10 mouse cellular contexts compared by ENCODE assay signal in the genomic region with DNA sequence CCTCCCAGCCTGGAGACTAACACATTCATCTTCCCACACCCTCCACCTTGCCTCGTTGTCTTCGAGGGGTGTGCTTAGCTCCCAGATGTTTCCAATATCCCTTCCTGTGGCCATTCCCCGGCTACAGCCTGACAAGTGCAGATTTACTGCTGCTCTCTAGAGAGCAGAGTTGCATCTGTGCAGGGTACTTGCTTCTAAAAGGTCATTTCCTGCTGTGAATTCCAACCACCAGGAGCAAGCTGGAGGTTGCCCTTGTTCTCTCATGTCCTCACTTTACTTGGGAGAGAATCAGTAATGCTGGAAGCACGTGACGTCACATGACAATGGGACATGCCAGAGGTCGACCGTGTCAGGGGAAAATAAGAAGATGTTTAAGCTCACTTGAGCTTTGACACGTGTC.
DNase-seq lines count a peak whose midpoint lies in the region; ATAC-seq and TF ChIP-seq lines count a peak whose summit lies in the region.
"Had no signal": no experiment of that assay in that cellular context is flagged by ENCODE, and none has a peak within 500 bp of the region (broad histone marks: within the 10 kb centered on the region; RNA-seq: fewer than 3 reads in every experiment).

No protein-coding gene starts in this region.

- H3K9me3 ChIP-seq in midbrain, embryonic 10.5 days (replicated peaks), result peaks cover 17% of the 10 kb centered on the region
- peaks cover 3% of the 10 kb centered on the region for H3K9me3 ChIP-seq in midbrain, embryonic 14.5 days (ENCODE audit: control insufficient read depth, low read length)
- no peaks in the 10 kb centered on the region for H3K9me3 ChIP-seq in heart, postnatal 0 days (replicated peaks; ENCODE audit: control insufficient read depth, low read length)

- H3K36me3 ChIP-seq in midbrain, embryonic 10.5 days, result peaks cover 18% of the 10 kb centered on the region
- no peaks in the 10 kb centered on the region for H3K36me3 ChIP-seq in midbrain, embryonic 14.5 days (ENCODE audit: control insufficient read depth, insufficient read depth, low read length)
- no peaks in the 10 kb centered on the region for H3K36me3 ChIP-seq in heart, postnatal 0 days (replicated peaks; ENCODE audit: control insufficient read depth, insufficient read depth, low read length)

- no peak for TF ChIP-seq EP300 in heart, postnatal 0 days (IDR thresholded peaks at IDR 0.05; ENCODE audit: low read depth)

- DNase-seq in midbrain, embryonic 10.5 days (ENCODE audit: low spot score), result no peak
- no peak for DNase-seq in midbrain, embryonic 14.5 days
- DNase-seq in heart, postnatal 0 days (ENCODE audit: low spot score), result peak; percentile 82
- DNase-seq in kidney, postnatal 25 days, result peak; percentile 69 to 74
- DNase-seq in left cerebral cortex, adult 2 months (ENCODE audit: extremely low spot score in 1 of 2, low spot score in 2 of 2), result no peak
- no peak for DNase-seq in cerebellum, adult 11 months
- no peak for DNase-seq in c-Kit-positive CD71-positive TER-119-positive erythroid progenitor cells, embryonic 14.5 days (ENCODE audit: low spot score)
- DNase-seq: lung, postnatal 4 days had no signal

- peak; percentile 62 for TF ChIP-seq CTCF in heart, postnatal 0 days (IDR thresholded peaks at IDR 0.05; ENCODE audit: low read depth)
- TF ChIP-seq CTCF in left cerebral cortex, adult 2 months (IDR thresholded peaks at IDR 0.05), result no peak; the same call in 1 of the 2 replicates

- H3K4me2 ChIP-seq in midbrain, embryonic 14.5 days (ENCODE audit: low read length), result no peak overlapping the region
- H3K4me2 ChIP-seq in heart, postnatal 0 days (ENCODE audit: low read depth, low read length), result no peak overlapping the region
- H3K4me2 ChIP-seq: embryonic facial prominence, embryonic 13.5 days had no signal

- H3K4me3 ChIP-seq in midbrain, embryonic 10.5 days, result no peak overlapping the region
- no peak overlapping the region for H3K4me3 ChIP-seq in midbrain, embryonic 14.5 days (replicated peaks; ENCODE audit: low read depth, low read length)
- no peak overlapping the region for H3K4me3 ChIP-seq in heart, postnatal 0 days (ENCODE audit: low read depth, low read length)
- no peak overlapping the region for H3K4me3 ChIP-seq in left cerebral cortex, adult 2 months
- H3K4me3 ChIP-seq: embryonic facial prominence, embryonic 13.5 days had no signal

- H3K9ac ChIP-seq in midbrain, embryonic 14.5 days (replicated peaks; ENCODE audit: low read length), result no peak overlapping the region
- no peak overlapping the region for H3K9ac ChIP-seq in heart, postnatal 0 days (replicated peaks; ENCODE audit: low read depth, low read length)
- H3K9ac ChIP-seq: embryonic facial prominence, embryonic 13.5 days had no signal

- H3K27me3 ChIP-seq in midbrain, embryonic 10.5 days (ENCODE audit: low read depth, poor library complexity, severe bottlenecking), result no peaks in the 10 kb centered on the region
- no peaks in the 10 kb centered on the region for H3K27me3 ChIP-seq in midbrain, embryonic 14.5 days (ENCODE audit: control insufficient read depth, insufficient read depth, low read length)
- H3K27me3 ChIP-seq in heart, postnatal 0 days (ENCODE audit: control insufficient read depth, insufficient read depth, low read length), result no peaks in the 10 kb centered on the region
- H3K27me3 ChIP-seq: embryonic facial prominence, embryonic 13.5 days had no signal

- WGBS in midbrain, embryonic 10.5 days, result 62% methylated on average over 8 of the region's 8 CpGs
- WGBS in midbrain, embryonic 14.5 days, result 50% methylated on average over 8 of the region's 8 CpGs
- 18% methylated on average over 8 of the region's 8 CpGs for WGBS in heart, postnatal 0 days

- intact Hi-C loops in left cerebral cortex, adult 2 months (cut with DNase I), result no loop called here

- peaks cover 37% of the 10 kb centered on the region for H3K4me1 ChIP-seq in midbrain, embryonic 10.5 days
- H3K4me1 ChIP-seq in midbrain, embryonic 14.5 days (ENCODE audit: control insufficient read depth, insufficient read depth, low read length), result peaks cover 14% of the 10 kb centered on the region
- H3K4me1 ChIP-seq in heart, postnatal 0 days (ENCODE audit: control insufficient read depth, insufficient read depth), result peaks cover 24% of the 10 kb centered on the region

- ATAC-seq in midbrain, embryonic 14.5 days (ENCODE audit: low FRiP score, low TSS enrichment), result no peak
- ATAC-seq in heart, postnatal 0 days (ENCODE audit: insufficient read depth, low read depth), result peak; percentile 89
- ATAC-seq in megakaryocyte progenitor cell, adult 5-6 weeks (replicated peaks; ENCODE audit: poor library complexity), result no peak

- peak overlapping the region; percentile 42; the same call in 1 of the 2 replicates for H3K27ac ChIP-seq in midbrain, embryonic 10.5 days (replicated peaks)
- no peak overlapping the region for H3K27ac ChIP-seq in midbrain, embryonic 14.5 days (replicated peaks; ENCODE audit: low read depth, low read length)
- H3K27ac ChIP-seq in heart, postnatal 0 days (ENCODE audit: low read depth), result no peak overlapping the region
- no peak overlapping the region for H3K27ac ChIP-seq in left cerebral cortex, adult 2 months
- H3K27ac ChIP-seq: embryonic facial prominence, embryonic 13.5 days had no signal

Comparison
In these comparisons a context has a peak if more than half of its experiments do, and no peak if none do; other contexts are left out.
1. DNase-seq: peak in heart, postnatal 0 days (single experiment) and kidney, postnatal 25 days (2 of 2); none in midbrain, embryonic 10.5 days (single experiment), midbrain, embryonic 14.5 days (single experiment), left cerebral cortex, adult 2 months (0 of 2), cerebellum, adult 11 months (single experiment) and c-Kit-positive CD71-positive TER-119-positive erythroid progenitor cells, embryonic 14.5 days (single experiment).